Comparison of ENCODE assay signal across 46 mouse cellular contexts in genomic region chr12:70195426-70195825, GRCm38 (mm10). TPM values are rescaled to one million over a fixed set of nuclear protein-coding genes. Genes with fewer than 3 reads are reported as not detected.
"Had no signal": no experiment of that assay in that cellular context is flagged by ENCODE, and none has a peak within 500 bp of the region (broad histone marks: within the 10 kb centered on the region; RNA-seq: fewer than 3 reads in every experiment).

No protein-coding gene starts in this region.

- H3K36me3 ChIP-seq: hindbrain, embryonic 10.5 days; hindbrain, embryonic 12.5 days; hindbrain, embryonic 13.5 days; hindbrain, embryonic 15.5 days had no signal

- H3K4me2 ChIP-seq: heart, embryonic 13.5 days; heart, embryonic 15.5 days; hindbrain, embryonic 12.5 days; hindbrain, embryonic 13.5 days; hindbrain, embryonic 14.5 days; hindbrain, embryonic 15.5 days; intestine, embryonic 15.5 days; kidney, embryonic 15.5 days had no signal

- H3K27ac ChIP-seq: heart, embryonic 13.5 days; heart, embryonic 15.5 days; hindbrain, embryonic 10.5 days; hindbrain, embryonic 12.5 days; hindbrain, embryonic 13.5 days; hindbrain, embryonic 14.5 days; hindbrain, embryonic 15.5 days; hindbrain, postnatal 0 days; intestine, embryonic 15.5 days; kidney, embryonic 15.5 days; kidney, postnatal 0 days; layer of hippocampus, adult 2 months; left cerebral cortex, adult 2 months had no signal

- H3K27me3 ChIP-seq: heart, embryonic 13.5 days; heart, embryonic 15.5 days; hindbrain, embryonic 12.5 days; hindbrain, embryonic 13.5 days; hindbrain, embryonic 15.5 days; intestine, embryonic 15.5 days; kidney, embryonic 15.5 days had no signal

- H3K4me3 ChIP-seq: heart, embryonic 13.5 days; heart, embryonic 15.5 days; hindbrain, embryonic 10.5 days; hindbrain, embryonic 12.5 days; hindbrain, embryonic 13.5 days; hindbrain, embryonic 15.5 days; intestine, embryonic 15.5 days; kidney, embryonic 15.5 days; layer of hippocampus, adult 2 months; left cerebral cortex, adult 2 months had no signal

- ATAC-seq: hindbrain, embryonic 16.5 days; hindbrain, postnatal 0 days; inflammation-experienced regulatory T-cells, adult 6 months; intestine, embryonic 15.5 days; intestine, embryonic 16.5 days; intestine, postnatal 0 days had no signal

- H3K9ac ChIP-seq: heart, embryonic 13.5 days; heart, embryonic 15.5 days; hindbrain, embryonic 12.5 days; hindbrain, embryonic 13.5 days; hindbrain, embryonic 14.5 days; hindbrain, embryonic 15.5 days; intestine, embryonic 15.5 days; kidney, embryonic 15.5 days had no signal

- H3K9me3 ChIP-seq: heart, embryonic 13.5 days; heart, embryonic 15.5 days; hindbrain, embryonic 10.5 days; hindbrain, embryonic 12.5 days; hindbrain, embryonic 13.5 days; hindbrain, embryonic 15.5 days; intestine, embryonic 15.5 days; kidney, embryonic 15.5 days had no signal

- DNase-seq: heart, postnatal 10 days; heart, postnatal 14 days; heart, postnatal 36 days; heart, postnatal 4 days; kidney, adult 11 months; kidney, adult 18-20 months; kidney, adult 2 months; kidney, adult 8-10 months; kidney, adult 9 months; kidney, postnatal 10 days; kidney, postnatal 14 days; kidney, postnatal 25 days; kidney, postnatal 36 days; kidney, postnatal 4 days; layer of hippocampus, adult 9-11 months; layer of hippocampus, postnatal 36 days had no signal

- H3K4me1 ChIP-seq: heart, embryonic 15.5 days; intestine, embryonic 15.5 days had no signal

RNA-seq across cellular contexts. Expression of gene Abhd12b, which starts 41.5 kb away (rescaled TPM):
- total RNA-seq: heart, postnatal 10 days; heart, postnatal 14 days; heart, postnatal 25 days; heart, postnatal 36 days; heart, postnatal 4 days; hematopoietic stem cell, adult 5-6 weeks; hindbrain, postnatal 0 days; layer of hippocampus, adult 18-20 months; layer of hippocampus, adult 2 months; layer of hippocampus, adult 8-10 months; layer of hippocampus, postnatal 14 days; layer of hippocampus, postnatal 25 days; left cerebral cortex, adult 18-20 months had no signal
- polyA plus RNA-seq: heart, embryonic 13.5 days; heart, embryonic 14.5 days; heart, embryonic 16.5 days; heart, postnatal 0 days; hindbrain, embryonic 10.5 days; hindbrain, embryonic 11.5 days; hindbrain, embryonic 12.5 days; hindbrain, embryonic 15.5 days; hindbrain, postnatal 0 days; intestine, postnatal 0 days; kidney, adult 2 months; kidney, embryonic 14.5 days; kidney, embryonic 15.5 days; kidney, postnatal 0 days; large intestine, adult 2 months had no signal
